Mouse (Mus musculus) liver, embryonic 14.5 days (tissue): ENCODE results near the gene Zbp1.

Experiments used
- CTCF ChIP-seq: IDR thresholded peaks from 2 replicates; pipeline ENCODE4 v1.5.1; 2016; ENCODE audit warnings: antibody characterized with exemption, low read depth, control low read depth
- EP300 ChIP-seq: IDR thresholded peaks from 2 replicates; pipeline ENCODE4 v1.6.1; 2016; ENCODE audit warnings: antibody characterized with exemption, low read depth

- TF ChIP-seq EP300 (no peak), CTCF (peak; percentile 62)
Measured at GRCm38 (mm10) chr2:173164358-173164757, 54.4 kb downstream of the Zbp1 start.
